Mouse (Mus musculus) MEL (cell line): Measurements from ENCODE around the gene Nr6a1. TPM values are rescaled to one million over a fixed set of nuclear protein-coding genes. Genes with fewer than 3 reads are reported as not detected.

Source experiments
- DNase-seq: peaks from one replicate; pipeline ENCODE4 v3.0.0; 2011; ENCODE audit warnings: low read depth, low spot score
- H3K27ac ChIP-seq: 2 replicates; pipeline ENCODE4 v1.5.1; 2012; ENCODE audit warnings: low read depth, mild to moderate bottlenecking, control low read depth, low read length, moderate library complexity; ENCODE audit not compliant: control insufficient read depth
- H3K27me3 ChIP-seq, 2 experiments: fragments of 150-350 bp in 1 of 2; sonication (generic) in 1 of 2; 2 replicates each; pipeline ENCODE4 v1.6.1; 2012; ENCODE audit warnings: low read length in 2 of 2, mild to moderate bottlenecking in 2 of 2, improper control_type of control experiment in 1 of 2, moderate library complexity in 1 of 2; ENCODE audit not compliant: insufficient read depth in 2 of 2, control insufficient read depth in 1 of 2
- H3K36me3 ChIP-seq, 2 experiments: 2 replicates each; pipeline ENCODE4 v1.6.1; 2012 to 2014; ENCODE audit warnings: low read length in 2 of 2, improper control_type of control experiment in 1 of 2, inconsistent platforms in 1 of 2, mild to moderate bottlenecking in 1 of 2; ENCODE audit not compliant: insufficient read depth in 2 of 2, control insufficient read depth in 1 of 2
- H3K4me1 ChIP-seq, 2 experiments: fragments of 150-350 bp in 1 of 2; sonication (generic) in 1 of 2; 2 replicates each; pipeline ENCODE4 v1.6.1; 2012; ENCODE audit warnings: low read length in 2 of 2, improper control_type of control experiment in 1 of 2, mild to moderate bottlenecking in 1 of 2; ENCODE audit not compliant: insufficient read depth in 2 of 2, control insufficient read depth in 1 of 2
- H3K4me3 ChIP-seq, 2 experiments: fragments of 150-350 bp in 1 of 2; sonication (generic) in 1 of 2; 2 replicates each; pipeline ENCODE4 v1.5.1; 2012; ENCODE audit warnings: low read depth in 2 of 2, low read length in 2 of 2, mild to moderate bottlenecking in 2 of 2, moderate library complexity in 2 of 2, control low read depth in 1 of 2, improper control_type of control experiment in 1 of 2; ENCODE audit not compliant: control insufficient read depth in 1 of 2, insufficient read depth in 1 of 2
- H3K79me2 ChIP-seq: 2 replicates; pipeline ENCODE4 v1.6.1; 2012; ENCODE audit warnings: mild to moderate bottlenecking, low read length, moderate library complexity; ENCODE audit not compliant: control insufficient read depth, poor library complexity, insufficient read depth
- H3K9ac ChIP-seq: 2 replicates; pipeline ENCODE4 v1.6.1; 2012; ENCODE audit warnings: low read depth, mild to moderate bottlenecking, control low read depth, low read length, moderate library complexity; ENCODE audit not compliant: control insufficient read depth, poor library complexity, severe bottlenecking
- H3K9me3 ChIP-seq: fragments of 150-350 bp; sonication (generic); replicated peaks from 2 replicates; pipeline ENCODE4 v1.6.1; 2012; ENCODE audit warnings: mild to moderate bottlenecking, low read length, improper control_type of control experiment, moderate library complexity; ENCODE audit not compliant: insufficient read depth
- BHLHE40 ChIP-seq: IDR thresholded peaks from 2 replicates; pipeline ENCODE4 v1.6.1; 2012; ENCODE audit warnings: low read depth, mild to moderate bottlenecking, inconsistent platforms, low read length, improper control_type of control experiment, borderline replicate concordance
- E2F4 ChIP-seq: IDR thresholded peaks from 2 replicates; pipeline ENCODE4 v1.6.1; 2011; ENCODE audit warnings: low read depth, low read length, improper control_type of control experiment, borderline replicate concordance
- EP300 ChIP-seq, 2 experiments: IDR thresholded peaks; 2 replicates each; pipeline ENCODE4 v1.6.1; 2011; ENCODE audit warnings: improper control_type of control experiment in 2 of 2, low read length in 2 of 2, low read depth in 1 of 2, mild to moderate bottlenecking in 1 of 2
- GATA1 ChIP-seq: IDR thresholded peaks from 2 replicates; pipeline ENCODE4 v1.6.1; 2011; ENCODE audit warnings: low read depth, low read length, improper control_type of control experiment
- KAT2A ChIP-seq: conservative IDR thresholded peaks from 2 replicates; pipeline ENCODE4 v1.6.1; 2012; ENCODE audit warnings: low read depth, low read length, improper control_type of control experiment, inconsistent platforms
- MAFK ChIP-seq: IDR thresholded peaks from 2 replicates; pipeline ENCODE4 v1.6.1; 2011; ENCODE audit warnings: low read depth, mild to moderate bottlenecking, low read length, improper control_type of control experiment, borderline replicate concordance
- MAX ChIP-seq: IDR thresholded peaks from 2 replicates; pipeline ENCODE4 v1.6.1; 2011; ENCODE audit warnings: low read length, improper control_type of control experiment
- MXI1 ChIP-seq: IDR thresholded peaks from 2 replicates; pipeline ENCODE4 v1.6.1; 2011; ENCODE audit warnings: mild to moderate bottlenecking, low read depth, low read length, improper control_type of control experiment
- MYC ChIP-seq: IDR thresholded peaks from 2 replicates; pipeline ENCODE4 v1.6.1; 2011; ENCODE audit warnings: low read depth, mild to moderate bottlenecking, low read length, improper control_type of control experiment, moderate library complexity
- NRF1 ChIP-seq: IDR thresholded peaks from 2 replicates; pipeline ENCODE4 v1.6.1; 2014; ENCODE audit warnings: low read depth, mild to moderate bottlenecking, inconsistent platforms, low read length, improper control_type of control experiment, moderate library complexity; ENCODE audit not compliant: poor library complexity, insufficient read depth, severe bottlenecking
- POLR2AphosphoS5 ChIP-seq: IDR thresholded peaks from 2 replicates; pipeline ENCODE4 v1.6.1; 2012; ENCODE audit warnings: low read depth, borderline replicate concordance, mild to moderate bottlenecking, inconsistent platforms, low read length, moderate library complexity, mixed read lengths
- RAD21 ChIP-seq: IDR thresholded peaks from 2 replicates; pipeline ENCODE4 v1.6.1; 2011; ENCODE audit warnings: mild to moderate bottlenecking, low read depth, low read length, improper control_type of control experiment
- RCOR1 ChIP-seq: IDR thresholded peaks from 2 replicates; pipeline ENCODE4 v1.6.1; 2012; ENCODE audit warnings: low read depth, mild to moderate bottlenecking, inconsistent platforms, low read length, improper control_type of control experiment
- TAL1 ChIP-seq: IDR thresholded peaks from 2 replicates; pipeline ENCODE4 v1.6.1; 2012; ENCODE audit warnings: mild to moderate bottlenecking, inconsistent platforms, low read length, moderate library complexity, mixed read lengths
- TBP ChIP-seq: IDR thresholded peaks from 2 replicates; pipeline ENCODE4 v1.8.0; 2011; ENCODE audit warnings: low read depth, low read length, improper control_type of control experiment
- TCF12 ChIP-seq: IDR thresholded peaks from 2 replicates; pipeline ENCODE4 v1.6.1; 2014; ENCODE audit warnings: low read depth, mild to moderate bottlenecking, inconsistent platforms, low read length, improper control_type of control experiment, moderate library complexity
- UBTF ChIP-seq: IDR thresholded peaks from 2 replicates; pipeline ENCODE4 v1.6.1; 2012; ENCODE audit warnings: low read depth, mild to moderate bottlenecking, inconsistent platforms, low read length, improper control_type of control experiment, moderate library complexity, borderline replicate concordance; ENCODE audit not compliant: insufficient read depth
- ZC3H11A ChIP-seq: IDR thresholded peaks from 2 replicates; pipeline ENCODE4 v1.6.1; 2012; ENCODE audit warnings: low read depth, mild to moderate bottlenecking, inconsistent platforms, low read length, improper control_type of control experiment
- ZNF384 ChIP-seq: IDR thresholded peaks from 2 replicates; pipeline ENCODE4 v1.6.1; 2012; ENCODE audit warnings: low read depth, mild to moderate bottlenecking, inconsistent platforms, low read length, improper control_type of control experiment
- polyA plus RNA-seq, 2 experiments: library from polyadenylated mRNA; stranded (reverse) in 1 of 2; unstranded in 1 of 2; fragments of >175 nt in 1 of 2; fragments of >200 nt in 1 of 2; gene quantifications; 2 replicates each; pipeline versions ENCODE4 v1.2.1 to v1.2.4; 2012; ENCODE audit warnings: low replicate concordance in 2 of 2, low read depth in 1 of 2; ENCODE audit not compliant: insufficient read length in 2 of 2, insufficient read depth in 1 of 2, missing spikeins in 1 of 2
- total RNA-seq: library from RNA; depleted of rRNA; stranded (reverse); fragments of 300-350 nt; gene quantifications from 2 replicates; pipeline ENCODE4 v1.2.3, GENCODE M21; 2012

Gene Nr6a1
- total and polyA plus RNA-seq, 3 experiments: 5.0 to 22.8 (median 10.2) TPM

DNA sequence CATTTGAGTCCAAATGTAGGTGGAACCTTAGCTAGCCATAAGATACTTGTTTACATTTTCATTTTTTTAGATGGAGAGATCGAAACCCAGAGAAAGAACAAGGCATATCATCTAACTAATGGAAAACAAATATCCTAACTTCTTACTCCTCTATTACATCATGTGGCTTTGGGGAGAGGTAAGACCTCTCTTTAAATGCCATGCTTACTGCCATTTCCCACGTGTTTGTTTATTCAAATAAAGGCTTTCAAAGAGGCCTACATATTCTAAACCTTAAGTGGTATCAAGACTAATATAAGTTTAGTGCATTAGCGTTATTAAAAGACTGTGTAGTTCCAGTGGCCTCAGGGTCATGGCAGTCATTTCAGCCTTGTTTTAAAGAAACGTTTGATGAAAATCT lies 140.2 kb downstream of the Nr6a1 start:
- Histone ChIP-seq H3K9me3 (no peaks in the 10 kb centered on the region), H3K4me1 (peaks cover 10 to 19% of the 10 kb centered on the region in 2 experiments), H3K27ac (no peak overlapping the region; the same call in 1 of the 2 replicates)
- no peak for TF ChIP-seq GATA1
- TF ChIP-seq MXI1: peak; percentile 74; the same call in 1 of the 2 replicates
- TF ChIP-seq ZC3H11A: no peak
- TF ChIP-seq POLR2AphosphoS5: no peak
- no peak for TF ChIP-seq BHLHE40
- TF ChIP-seq MYC: 0 out of 2 replicates have a peak, but pooled peaks have one; percentile 19
- TF ChIP-seq MAFK: no peak
- TF ChIP-seq KAT2A: 0 out of 2 replicates have a peak, but pooled peaks have one; percentile 28
- no peak for TF ChIP-seq MAX
- no peak for TF ChIP-seq NRF1
- no peak for TF ChIP-seq TBP
- TF ChIP-seq E2F4: no peak
- TF ChIP-seq ZNF384: no peak
- TF ChIP-seq RAD21: no peak
- no peak for TF ChIP-seq UBTF
- TF ChIP-seq, all 39 proteins: peak for 3
- DNase-seq: peak; percentile 27
- Histone ChIP-seq H3K27me3 (no peaks in the 10 kb centered on the region), H3K4me3 (peak overlapping the region in 1 of 2 experiments; percentile 30; a peak in 1 of 4 replicates), H3K36me3 (peaks cover 0 to 18% of the 10 kb centered on the region in 2 experiments; a peak in 2 of 4 replicates), H3K9ac (peak overlapping the region; percentile 45), H3K79me2 (no peaks in the 10 kb centered on the region)

DNA sequence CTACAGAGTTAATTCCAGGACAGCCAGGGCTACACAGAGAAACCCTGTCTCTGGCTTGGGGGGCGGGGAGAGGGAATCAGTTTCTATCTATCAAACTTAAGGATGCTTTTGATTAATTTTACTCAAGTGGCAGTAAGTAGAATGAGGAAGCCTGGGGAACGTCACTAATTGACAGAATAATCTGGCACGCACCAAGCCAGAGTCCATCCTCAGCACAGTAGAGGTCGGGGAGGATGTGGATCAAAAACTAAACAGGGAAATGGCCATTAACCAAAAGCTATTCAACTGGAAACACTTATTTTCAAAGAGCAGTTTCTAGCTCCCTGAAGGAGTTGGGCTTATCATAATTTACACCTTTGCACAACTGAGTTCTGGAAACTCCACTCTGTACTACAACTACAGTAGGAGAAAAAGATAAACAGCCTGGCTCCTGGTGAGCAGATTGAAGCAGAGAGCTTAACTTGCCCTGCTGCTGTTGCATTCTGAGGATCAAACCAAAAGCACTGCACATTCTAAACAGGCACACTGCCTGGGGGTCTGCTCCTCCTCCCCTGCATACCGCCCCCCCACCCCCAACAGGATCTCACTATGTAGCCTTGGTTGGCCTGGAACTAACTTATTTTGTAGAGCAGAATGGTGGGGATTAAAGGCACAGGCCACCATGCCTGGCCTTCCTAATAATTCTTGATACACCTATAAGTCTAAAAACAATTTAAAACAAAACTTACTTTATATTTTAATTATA lies 141.1 kb downstream of the Nr6a1 start:
- Histone ChIP-seq H3K4me3 (peak overlapping the region in 1 of 2 experiments; percentile 33; a peak in 1 of 4 replicates), H3K27me3 (no peaks in the 10 kb centered on the region), H3K79me2 (no peaks in the 10 kb centered on the region), H3K9me3 (no peaks in the 10 kb centered on the region), H3K36me3 (peaks cover 0 to 16% of the 10 kb centered on the region in 2 experiments; a peak in 2 of 4 replicates), H3K27ac (peak overlapping the region; percentile 22; the same call in 1 of the 2 replicates), H3K9ac (no peak overlapping the region), H3K4me1 (peaks cover 10 to 19% of the 10 kb centered on the region in 2 experiments)
- DNase-seq: peak; percentile 78
- peak; percentile 78 for TF ChIP-seq TAL1
- TF ChIP-seq EP300 (IDR thresholded peaks at IDR 0.05; ENCODE audit: low read depth in 1 of 2, low read length in 2 of 2): peak; percentile 73
- no peak for TF ChIP-seq BHLHE40
- TF ChIP-seq GATA1: peak; percentile 55
- TF ChIP-seq E2F4: no peak
- peak; percentile 63 for TF ChIP-seq RCOR1
- peak; percentile 75; the same call in 1 of the 2 replicates for TF ChIP-seq TCF12
